Mouse (Mus musculus) brain, embryonic 14.5 days (tissue): ENCODE data around the gene 4931440F15Rik. TPM values are rescaled to one million over a fixed set of nuclear protein-coding genes. Genes with fewer than 3 reads are reported as not detected.
A peak's percentile ranks its signal among the peaks of the same experiment; 100 is the strongest.

Source experiments
- DNase-seq: peaks from one replicate; pipeline ENCODE4 v3.0.0-alpha.2; 2011; ENCODE audit warnings: low read depth
- CTCF ChIP-seq: fragments of 200-500 bp; IDR thresholded peaks from 2 replicates; pipeline ENCODE4 v1.5.1; 2012; ENCODE audit warnings: inconsistent platforms, mild to moderate bottlenecking, moderate library complexity, borderline replicate concordance; ENCODE audit not compliant: insufficient read depth, insufficient read length; ENCODE audit errors: extremely low read depth
- POLR2A ChIP-seq: fragments of 200-500 bp; IDR thresholded peaks from 2 replicates; pipeline ENCODE4 v1.6.1; 2012; ENCODE audit warnings: mild to moderate bottlenecking, inconsistent platforms, borderline replicate concordance; ENCODE audit not compliant: poor library complexity, insufficient read depth, insufficient read length, severe bottlenecking; ENCODE audit errors: extremely low read depth
- polyA plus RNA-seq: library from polyadenylated mRNA; depleted of rRNA; stranded (reverse); fragments of >200 nt; gene quantifications from 2 replicates; pipeline ENCODE4 v1.2.3, GENCODE M21; 2012

The 4931440F15Rik gene
- polyA plus RNA-seq, 1 experiment = 0.41 TPM

GRCm38 (mm10) chr11:29815670-29816069 lies 9.8 kb downstream of the 4931440F15Rik start:
- TF ChIP-seq CTCF (no peak), POLR2A (no peak)
- no peak for DNase-seq

- no peak for DNase-seq
- TF ChIP-seq POLR2A (no peak), CTCF (no peak)
These were observed 10.2 kb downstream of the 4931440F15Rik start for GRCm38 (mm10) chr11:29815261-29815660.

GRCm38 (mm10) chr11:29813267-29813666 lies 12.2 kb downstream of the 4931440F15Rik start:
- no peak for TF ChIP-seq POLR2A
- no peak for TF ChIP-seq CTCF
- DNase-seq = no peak

GRCm38 (mm10) chr11:29812475-29812874 lies 13.0 kb downstream of the 4931440F15Rik start:
- DNase-seq = no peak
- TF ChIP-seq CTCF (no peak), POLR2A (no peak)

GRCm38 (mm10) chr11:29810324-29810723 lies 15.1 kb downstream of the 4931440F15Rik start:
- TF ChIP-seq POLR2A (no peak), CTCF (no peak)
- no peak for DNase-seq

- DNase-seq = no peak
- TF ChIP-seq CTCF = no peak
These were observed 16.4 kb downstream of the 4931440F15Rik start for GRCm38 (mm10) chr11:29808981-29809589.

- TF ChIP-seq POLR2A (no peak), CTCF (no peak)
- DNase-seq = peak; percentile 20
These were observed 17.1 kb downstream of the 4931440F15Rik start for GRCm38 (mm10) chr11:29808173-29808980.

GRCm38 (mm10) chr11:29807325-29807724 lies 18.1 kb downstream of the 4931440F15Rik start:
- DNase-seq = no peak
- TF ChIP-seq CTCF (no peak), POLR2A (no peak)

GRCm38 (mm10) chr11:29801432-29802427 lies 23.7 kb downstream of the 4931440F15Rik start:
- DNase-seq = no peak

GRCm38 (mm10) chr11:29799839-29800238 lies 25.6 kb downstream of the 4931440F15Rik start:
- no peak for TF ChIP-seq CTCF
- no peak for TF ChIP-seq POLR2A
- DNase-seq = no peak

More at GRCm38 (mm10) chr11:29801432-29802427, 23.7 kb downstream of the 4931440F15Rik start:
- no peak for TF ChIP-seq CTCF
- no peak for TF ChIP-seq POLR2A

GRCm38 (mm10) chr11:29795106-29795505 lies 30.4 kb downstream of the 4931440F15Rik start:
- no peak for TF ChIP-seq CTCF
- TF ChIP-seq POLR2A = no peak
- no peak for DNase-seq
